Mouse (Mus musculus) liver, postnatal 0 days (tissue): Measurements from ENCODE around the gene Zfp1. TPM values are rescaled to one million over a fixed set of nuclear protein-coding genes. Genes with fewer than 3 reads are reported as not detected.
"Not testable (repeated sequence)": the region's sequence is repeated elsewhere in the genome, so short reads cannot be mapped to it uniquely, and the experiment has no call there.

Experiments used
- ATAC-seq: fragments of 200-750 bp; cut with Nextera tagmentation; 2 replicates; pipeline ENCODE4 v1.8.0; 2017; ENCODE audit warnings: mild to moderate bottlenecking, moderate library complexity
- DNase-seq: peaks from one replicate; pipeline ENCODE4 v3.0.0-alpha.2; 2016
- H3K27ac ChIP-seq: fragments of 300-500 bp; sonication (generic); 2 replicates; pipeline ENCODE4 v1.5.1; 2014; ENCODE audit warnings: antibody characterized with exemption, moderate library complexity, mild to moderate bottlenecking, low read depth
- H3K27me3 ChIP-seq: fragments of 300-500 bp; sonication (generic); 2 replicates; pipeline ENCODE4 v1.6.1; 2014; ENCODE audit warnings: low read length, control low read depth, mixed read lengths; ENCODE audit not compliant: insufficient read depth
- H3K36me3 ChIP-seq: fragments of 300-500 bp; sonication (generic); replicated peaks from 2 replicates; pipeline ENCODE4 v1.6.1; 2014; ENCODE audit warnings: mild to moderate bottlenecking, control low read depth, low read length, moderate library complexity, mixed read lengths; ENCODE audit not compliant: insufficient read depth
- H3K4me1 ChIP-seq: fragments of 300-500 bp; sonication (generic); 2 replicates; pipeline ENCODE4 v1.6.1; 2014; ENCODE audit warnings: antibody characterized with exemption, mild to moderate bottlenecking, control low read depth; ENCODE audit not compliant: insufficient read depth
- H3K4me2 ChIP-seq: fragments of 300-500 bp; sonication (generic); 2 replicates; pipeline ENCODE4 v1.6.1; 2014; ENCODE audit warnings: low read depth, mild to moderate bottlenecking, low read length, moderate library complexity, mixed read lengths
- H3K4me3 ChIP-seq: fragments of 300-500 bp; sonication (generic); 2 replicates; pipeline ENCODE4 v1.5.1; 2014; ENCODE audit warnings: low read depth, low read length
- H3K9ac ChIP-seq: fragments of 300-500 bp; sonication (generic); replicated peaks from 2 replicates; pipeline ENCODE4 v1.6.1; 2014; ENCODE audit warnings: mild to moderate bottlenecking, moderate library complexity
- H3K9me3 ChIP-seq: fragments of 300-500 bp; sonication (generic); 2 replicates; pipeline ENCODE4 v1.6.1; 2016; ENCODE audit warnings: mild to moderate bottlenecking, control low read depth, low read length, mixed read lengths
- CTCF ChIP-seq: sonication (generic); IDR thresholded peaks from 2 replicates; pipeline ENCODE4 v1.5.1; 2016; ENCODE audit warnings: antibody characterized with exemption, low read depth
- EP300 ChIP-seq: IDR thresholded peaks from 2 replicates; pipeline ENCODE4 v1.6.1; 2016; ENCODE audit warnings: antibody characterized with exemption, low read depth, mild to moderate bottlenecking
- WGBS: fragments of 180-500 bp; shearing (Covaris S2); extraction: QIAGEN DNeasy Blood & Tissue Kit; methylation state at CpG from one replicate; pipeline ENCODE4 v1.1.7; 2014; ENCODE audit not compliant: insufficient replicate concordance; 5-methylcytosine and 5-hydroxymethylcytosine counted together
- polyA plus RNA-seq: library from polyadenylated mRNA; unstranded; fragments of >200 nt; fragmentation: Nextera tagmentation; extraction: Ambion mirVana; gene quantifications from 2 replicates; pipeline ENCODE4 v1.2.1, GENCODE M21; 2015

Gene Zfp1
- polyA plus RNA-seq, 1 experiment from 2014 or later = 3.8 TPM

GRCm38 (mm10) chr8:111642496-111642895, 705 bp upstream of the Zfp1 start:
- Histone ChIP-seq H3K4me1 (peaks cover 15% of the 10 kb centered on the region), H3K4me3 (peak overlapping the region; percentile 85), H3K4me2 (peak overlapping the region; percentile 97), H3K27me3 (no peaks in the 10 kb centered on the region), H3K9ac (peak overlapping the region; percentile 95), H3K9me3 (no peaks in the 10 kb centered on the region), H3K27ac (peak overlapping the region; percentile 99), H3K36me3 (no peaks in the 10 kb centered on the region)
- peak; percentile 46 for DNase-seq
- WGBS = 4% methylated on average over 5 of the region's 5 CpGs
- no peak for ATAC-seq
- TF ChIP-seq EP300 = peak; percentile 83
- TF ChIP-seq CTCF = no peak

- TF ChIP-seq EP300 = no peak
- no peak for TF ChIP-seq CTCF
- DNase-seq (no peak), ATAC-seq (peak; percentile 16)
- 1% methylated on average over 5 of the region's 5 CpGs for WGBS
- Histone ChIP-seq H3K4me2 (peak overlapping the region; percentile 97), H3K4me3 (peak overlapping the region; percentile 85), H3K4me1 (peaks cover 15% of the 10 kb centered on the region), H3K9me3 (no peaks in the 10 kb centered on the region), H3K9ac (peak overlapping the region; percentile 95), H3K27me3 (no peaks in the 10 kb centered on the region), H3K27ac (peak overlapping the region; percentile 99), H3K36me3 (no peaks in the 10 kb centered on the region)
Measured at GRCm38 (mm10) chr8:111642939-111643263, 300 bp upstream of the Zfp1 start.

- Histone ChIP-seq H3K4me3 (peak overlapping the region; percentile 85), H3K4me2 (peak overlapping the region; percentile 97), H3K4me1 (peaks cover 15% of the 10 kb centered on the region), H3K27ac (peak overlapping the region; percentile 99), H3K9ac (peak overlapping the region; percentile 95; the same call in 1 of the 2 replicates)
- ATAC-seq = peak; percentile 8; the same call in 1 of the 2 replicates
- H3K9me3 ChIP-seq, H3K27me3 ChIP-seq, H3K36me3 ChIP-seq: not testable (repeated sequence)
- peak; percentile 91 for TF ChIP-seq EP300
- peak; percentile 55 for DNase-seq
- WGBS = 17% methylated on average over 12 of the region's 12 CpGs
Measured at GRCm38 (mm10) chr8:111644286-111645051, 1.3 kb downstream of the Zfp1 start.

GRCm38 (mm10) chr8:111645715-111646114, 2.5 kb downstream of the Zfp1 start:
- DNase-seq = no peak
- no peak overlapping the region for H3K4me3 ChIP-seq
- no peaks in the 10 kb centered on the region for H3K36me3 ChIP-seq
- no peaks in the 10 kb centered on the region for H3K9me3 ChIP-seq
- TF ChIP-seq CTCF (no peak), EP300 (no peak)
- 84% methylated on average over 8 of the region's 8 CpGs for WGBS
- H3K27ac ChIP-seq = no peak overlapping the region
- H3K4me2 ChIP-seq = 0 out of 2 replicates have a peak overlapping the region, but pooled peaks have one; percentile 29
- ATAC-seq = no peak
- H3K27me3 ChIP-seq = no peaks in the 10 kb centered on the region
- no peak overlapping the region for H3K9ac ChIP-seq
- H3K4me1 ChIP-seq = peaks cover 15% of the 10 kb centered on the region

GRCm38 (mm10) chr8:111648834-111649233, 5.6 kb downstream of the Zfp1 start:
- ATAC-seq (no peak), DNase-seq (no peak)
- WGBS = 58% methylated on average over 2 of the region's 2 CpGs
- Histone ChIP-seq H3K9me3 (no peaks in the 10 kb centered on the region), H3K27ac (no peak overlapping the region), H3K4me2 (no peak overlapping the region), H3K4me1 (peaks cover 6% of the 10 kb centered on the region), H3K9ac (no peak overlapping the region), H3K27me3 (no peaks in the 10 kb centered on the region), H3K36me3 (no peaks in the 10 kb centered on the region), H3K4me3 (no peak overlapping the region)
- TF ChIP-seq EP300 (no peak), CTCF (no peak)

- TF ChIP-seq EP300 = no peak
- TF ChIP-seq CTCF = no peak
- 82% methylated on average over 3 of the region's 3 CpGs for WGBS
Measured at GRCm38 (mm10) chr8:111650651-111651050, 7.5 kb downstream of the Zfp1 start.

More at GRCm38 (mm10) chr8:111650651-111651050, 7.5 kb downstream of the Zfp1 start:
- no peak for ATAC-seq
- no peak for DNase-seq
- Histone ChIP-seq H3K4me2 (no peak overlapping the region), H3K9me3 (no peaks in the 10 kb centered on the region), H3K4me3 (no peak overlapping the region), H3K36me3 (no peaks in the 10 kb centered on the region), H3K27ac (no peak overlapping the region), H3K9ac (no peak overlapping the region), H3K27me3 (no peaks in the 10 kb centered on the region), H3K4me1 (peaks cover 6% of the 10 kb centered on the region)
